Mouse (Mus musculus) cerebellum, adult 18-20 months (tissue): ENCODE data around the gene Haus8.
A peak's percentile ranks its signal among the peaks of the same experiment; 100 is the strongest.
"Not testable (repeated sequence)": the region's sequence is repeated elsewhere in the genome, so short reads cannot be mapped to it uniquely, and the experiment has no call there.

Source experiments
- DNase-seq, 2 experiments: peaks; one replicate each; pipeline ENCODE4 v3.0.0; 2021

The Haus8 gene

GRCm38 (mm10) chr8:71272286-71273150, at the start of gene Haus8, which contains the start of gene Myo9b:
Gene Haus8, minus strand, starts transcription at chr8:71272934.
Gene Myo9b, plus strand, starts transcription at chr8:71272714.
- peak; percentile 91 to 94 for DNase-seq

- DNase-seq = not testable (repeated sequence)
Observed at GRCm38 (mm10) chr8:71319760-71320159, 47.0 kb upstream of the Haus8 start.

- DNase-seq = not testable (repeated sequence)
Observed at GRCm38 (mm10) chr8:71318610-71319009, 45.9 kb upstream of the Haus8 start.

GRCm38 (mm10) chr8:71316486-71317031, 43.8 kb upstream of the Haus8 start:
- DNase-seq = no peak

GRCm38 (mm10) chr8:71315972-71316371, 43.2 kb upstream of the Haus8 start:
- DNase-seq = no peak

GRCm38 (mm10) chr8:71313951-71314350, 41.2 kb upstream of the Haus8 start:
- DNase-seq = no peak

- peak in 1 of 2 experiments; percentile 26 for DNase-seq
Observed at GRCm38 (mm10) chr8:71312700-71313099, 40.0 kb upstream of the Haus8 start.

- no peak for DNase-seq
Observed at GRCm38 (mm10) chr8:71310446-71310845, 37.7 kb upstream of the Haus8 start.

GRCm38 (mm10) chr8:71307913-71308312, 35.2 kb upstream of the Haus8 start:
- DNase-seq = no peak

- no peak for DNase-seq
Observed at GRCm38 (mm10) chr8:71307371-71307770, 34.6 kb upstream of the Haus8 start.

- DNase-seq = no peak
Observed at GRCm38 (mm10) chr8:71305988-71306387, 33.3 kb upstream of the Haus8 start.

- no peak for DNase-seq
Observed at GRCm38 (mm10) chr8:71303632-71304031, 30.9 kb upstream of the Haus8 start.

GRCm38 (mm10) chr8:71302788-71303187, 30.1 kb upstream of the Haus8 start:
- no peak for DNase-seq

GRCm38 (mm10) chr8:71299716-71300115, 27.0 kb upstream of the Haus8 start:
- no peak for DNase-seq

GRCm38 (mm10) chr8:71297439-71297838, 24.7 kb upstream of the Haus8 start:
- DNase-seq = no peak

GRCm38 (mm10) chr8:71296784-71297183, 24.1 kb upstream of the Haus8 start:
- no peak for DNase-seq

- no peak for DNase-seq
Observed at GRCm38 (mm10) chr8:71296188-71296621, 23.5 kb upstream of the Haus8 start.

GRCm38 (mm10) chr8:71293930-71294329, 21.2 kb upstream of the Haus8 start:
- DNase-seq = not testable (repeated sequence)

- no peak for DNase-seq
Observed at GRCm38 (mm10) chr8:71291351-71291750, 18.6 kb upstream of the Haus8 start.

GRCm38 (mm10) chr8:71290911-71291310, 18.2 kb upstream of the Haus8 start:
- DNase-seq = no peak

- no peak for DNase-seq
Observed at GRCm38 (mm10) chr8:71290211-71290610, 17.5 kb upstream of the Haus8 start.

- DNase-seq = no peak
Observed at GRCm38 (mm10) chr8:71289098-71289497, 16.4 kb upstream of the Haus8 start.

GRCm38 (mm10) chr8:71288441-71288949, 15.8 kb upstream of the Haus8 start:
- no peak for DNase-seq

- not testable (repeated sequence) for DNase-seq
Observed at GRCm38 (mm10) chr8:71286223-71286622, 13.5 kb upstream of the Haus8 start.
